Mouse (Mus musculus) embryo, embryonic 10 days (tissue): Measurements from ENCODE around the gene 4932438A13Rik.

Source experiments
- DNase-seq: peaks from one replicate; pipeline ENCODE4 v3.0.0-alpha.2; 2015; ENCODE audit warnings: low spot score

The 4932438A13Rik gene

GRCm38 (mm10) chr3:36918322-36918721 is 55.4 kb downstream of the 4932438A13Rik start:
- DNase-seq, result no peak

GRCm38 (mm10) chr3:36941572-36941971 is 78.7 kb downstream of the 4932438A13Rik start:
- DNase-seq, result no peak

GRCm38 (mm10) chr3:36942108-36942507 is 79.2 kb downstream of the 4932438A13Rik start:
- no peak for DNase-seq

- DNase-seq, result no peak
Observed at GRCm38 (mm10) chr3:36943706-36944105, 80.8 kb downstream of the 4932438A13Rik start.

GRCm38 (mm10) chr3:37037979-37038378 is 175.1 kb downstream of the 4932438A13Rik start:
- DNase-seq, result no peak

- DNase-seq, result no peak
Observed at GRCm38 (mm10) chr3:37039811-37040210, 176.9 kb downstream of the 4932438A13Rik start.

GRCm38 (mm10) chr3:37051491-37051890 is 188.6 kb downstream of the 4932438A13Rik start:
- DNase-seq, result no peak

- DNase-seq, result no peak
Observed at GRCm38 (mm10) chr3:37063406-37063805, 200.5 kb downstream of the 4932438A13Rik start, which contains the start of gene Adad1. TSS of gene Adad1 (plus strand) at chr3:37063527.

GRCm38 (mm10) chr3:37073211-37073610 is 210.3 kb downstream of the 4932438A13Rik start:
- peak; percentile 5 for DNase-seq

- no peak for DNase-seq
Observed at GRCm38 (mm10) chr3:37084860-37085259, 222.0 kb downstream of the 4932438A13Rik start.

GRCm38 (mm10) chr3:37090721-37091120 is 227.8 kb downstream of the 4932438A13Rik start:
- DNase-seq, result no peak
